Mouse (Mus musculus) hindbrain, embryonic 12.5 days (tissue): ENCODE measurements around the gene Cep19. TPM values are rescaled to one million over a fixed set of nuclear protein-coding genes. Genes with fewer than 3 reads are reported as not detected.
"Not testable (repeated sequence)": the region's sequence is repeated elsewhere in the genome, so short reads cannot be mapped to it uniquely, and the experiment has no call there.

Experiments used
- ATAC-seq: fragments of 200-750 bp; cut with Nextera tagmentation; 2 replicates; pipeline ENCODE4 v1.8.0; 2017; ENCODE audit warnings: moderate TSS enrichment; ENCODE audit not compliant: low FRiP score
- H3K27ac ChIP-seq: fragments of 300-500 bp; sonication (generic); 2 replicates; pipeline ENCODE4 v1.5.1; 2016; ENCODE audit warnings: mild to moderate bottlenecking
- H3K27me3 ChIP-seq: fragments of 300-500 bp; sonication (generic); 2 replicates; pipeline ENCODE4 v1.6.1; 2016; ENCODE audit warnings: mild to moderate bottlenecking
- H3K36me3 ChIP-seq: fragments of 300-500 bp; sonication (generic); 2 replicates; pipeline ENCODE4 v1.6.1; 2016; ENCODE audit warnings: mild to moderate bottlenecking
- H3K4me1 ChIP-seq: fragments of 300-500 bp; sonication (generic); 2 replicates; pipeline ENCODE4 v1.6.1; 2016
- H3K4me2 ChIP-seq: fragments of 300-500 bp; sonication (generic); replicated peaks from 2 replicates; pipeline ENCODE4 v1.6.1; 2016; ENCODE audit warnings: mild to moderate bottlenecking
- H3K4me3 ChIP-seq: fragments of 300-500 bp; sonication (generic); 2 replicates; pipeline ENCODE4 v1.5.1; 2016; ENCODE audit warnings: mild to moderate bottlenecking
- H3K9ac ChIP-seq: fragments of 300-500 bp; sonication (generic); 2 replicates; pipeline ENCODE4 v1.6.1; 2016; ENCODE audit warnings: mild to moderate bottlenecking, moderate library complexity
- H3K9me3 ChIP-seq: fragments of 300-500 bp; sonication (generic); replicated peaks from 2 replicates; pipeline ENCODE4 v1.6.1; 2016; ENCODE audit warnings: mild to moderate bottlenecking
- WGBS: fragments of 180-500 bp; shearing (Covaris S2); methylation state at CpG from one replicate; pipeline ENCODE4 v1.1.7; 2016; 5-methylcytosine and 5-hydroxymethylcytosine counted together
- polyA plus RNA-seq: library from polyadenylated mRNA; unstranded; fragments of >200 nt; fragmentation: Nextera tagmentation; extraction: Ambion mirVana; gene quantifications from 2 replicates; pipeline ENCODE4 v1.2.1, GENCODE M21; 2016

Cep19 gene
- polyA plus RNA-seq: 39.6 and 41.9 TPM in 2 replicates

DNA sequence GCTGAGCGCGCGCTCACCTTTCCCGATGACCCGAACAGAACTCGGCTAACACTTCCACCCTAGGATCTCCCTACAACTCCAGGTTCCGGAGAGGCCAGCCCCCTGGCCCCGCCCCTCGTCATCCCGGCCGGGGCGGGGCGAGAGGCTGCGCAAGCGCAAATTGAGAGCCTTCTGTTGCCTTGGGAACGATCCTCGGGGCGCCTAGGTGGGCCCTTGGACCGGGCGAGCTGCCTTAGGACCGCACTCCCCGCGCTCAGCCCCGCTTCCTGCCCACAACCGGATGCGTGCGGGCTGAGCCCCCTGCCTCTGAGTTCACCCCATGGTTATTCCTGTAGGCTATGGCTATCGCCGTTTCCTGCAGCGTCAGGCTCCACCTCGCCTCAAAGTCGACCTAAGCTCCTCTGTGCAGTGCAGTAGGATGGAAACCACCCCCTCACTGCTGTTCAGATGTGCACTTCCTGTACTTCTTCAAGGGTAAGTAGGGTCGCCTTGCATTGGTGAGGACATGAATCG, at the start of gene Cep19, which contains the start of gene Pigx:
Gene Cep19 (plus strand): TSS at position 163 of the 513 bp plus-strand sequence.
Gene Pigx (minus strand): TSS at position 103 of the 513 bp plus-strand sequence.
- Histone ChIP-seq H3K9me3 (no peaks in the 10 kb centered on the region), H3K4me1 (peaks cover 17% of the 10 kb centered on the region), H3K4me2 (peak within 1 kb of the TSS; percentile 73), H3K36me3 (peaks cover 26% of the 10 kb centered on the region), H3K4me3 (peak within 1 kb of the TSS; percentile 91), H3K9ac (peak within 1 kb of the TSS; percentile 86), H3K27ac (peak within 1 kb of the TSS; percentile 87), H3K27me3 (no peaks in the 10 kb centered on the region)
- WGBS: under 1% methylated on average over 34 of the region's 34 CpGs
- peak; percentile 98 for ATAC-seq

DNA sequence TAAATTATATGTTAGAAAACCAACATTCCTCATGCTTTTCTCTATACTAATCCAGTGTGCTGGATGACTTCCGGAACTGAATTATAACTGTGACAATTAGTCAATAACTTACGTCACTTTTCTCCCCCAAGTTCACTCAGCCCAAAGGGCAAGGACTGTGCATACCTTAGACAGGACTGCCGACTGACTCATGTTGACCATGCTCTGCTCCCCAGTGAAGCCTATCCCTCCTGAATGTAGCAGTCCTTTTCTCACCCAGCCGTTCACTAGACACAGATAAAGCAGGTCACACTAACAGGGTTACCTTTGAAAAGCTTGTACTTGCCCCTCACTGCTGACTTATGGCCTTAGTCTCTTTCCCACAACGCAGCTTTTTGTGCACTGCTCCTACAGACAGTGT, 40.8 kb upstream of the Cep19 start:
- H3K9ac ChIP-seq: no peak overlapping the region
- 79% methylated on average over 5 of the region's 5 CpGs for WGBS

DNA sequence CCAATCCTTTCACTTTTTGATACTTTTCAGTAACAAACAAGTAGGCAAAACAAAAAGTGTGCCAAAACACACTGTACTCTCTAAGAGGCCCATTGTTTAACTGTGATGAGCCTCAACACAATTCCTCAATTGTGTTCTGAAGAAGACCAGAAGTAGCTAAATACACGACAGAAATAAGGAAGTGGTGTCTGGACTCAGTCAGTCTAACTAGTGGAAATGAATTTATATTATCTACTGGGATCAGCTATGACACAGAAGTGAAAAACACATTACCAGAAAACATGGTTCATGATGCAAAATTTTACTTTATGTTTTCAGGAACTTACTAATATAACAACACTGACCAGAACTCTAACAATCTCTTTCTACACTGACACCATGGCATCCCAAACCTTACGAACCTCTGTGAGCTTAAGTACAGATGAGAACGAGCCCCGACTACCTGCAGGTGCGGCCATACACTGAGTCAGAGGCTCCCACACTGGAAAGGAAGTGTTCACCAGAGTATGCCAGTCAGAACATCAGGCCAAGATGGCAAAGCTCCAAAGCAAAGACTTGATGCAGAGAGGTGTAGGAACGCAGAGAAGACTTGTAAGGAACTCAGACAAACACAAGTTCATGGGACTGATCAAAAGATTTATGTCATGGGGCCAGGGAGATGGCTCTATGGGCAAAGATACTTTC, 39.6 kb upstream of the Cep19 start:
- Histone ChIP-seq H3K27ac (no peak overlapping the region), H3K9me3 (no peaks in the 10 kb centered on the region), H3K9ac (no peak overlapping the region), H3K4me3 (no peak overlapping the region), H3K27me3 (no peaks in the 10 kb centered on the region), H3K36me3 (no peaks in the 10 kb centered on the region), H3K4me2 (no peak overlapping the region), H3K4me1 (no peaks in the 10 kb centered on the region)
- WGBS: 82% methylated on average over 6 of the region's 6 CpGs
- no peak for ATAC-seq

More for the DNA sequence above, 40.8 kb upstream of the Cep19 start:
- Histone ChIP-seq H3K36me3 (no peaks in the 10 kb centered on the region), H3K27ac (no peak overlapping the region), H3K4me1 (no peaks in the 10 kb centered on the region), H3K4me3 (no peak overlapping the region), H3K9me3 (no peaks in the 10 kb centered on the region), H3K4me2 (no peak overlapping the region), H3K27me3 (no peaks in the 10 kb centered on the region)
- no peak for ATAC-seq

DNA sequence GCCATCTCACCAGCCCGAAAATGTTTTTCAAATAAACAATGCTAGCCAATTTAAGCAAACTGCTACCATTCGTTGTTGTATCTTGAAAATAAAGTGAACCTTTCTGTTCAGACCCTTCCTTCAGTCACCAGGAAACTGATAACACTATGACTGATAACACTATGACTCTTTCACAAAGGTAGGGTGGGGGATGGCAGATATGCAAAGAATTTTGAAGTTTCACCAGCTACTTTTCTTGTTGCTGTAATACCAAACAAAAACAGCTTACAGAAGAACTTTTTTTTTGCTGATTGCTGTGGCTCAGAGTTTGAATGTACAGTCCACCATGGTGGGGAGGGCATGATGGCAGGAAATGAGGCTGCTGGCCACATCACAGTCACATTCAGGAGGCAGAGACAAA, 37.4 kb upstream of the Cep19 start:
- H3K9ac ChIP-seq: no peak overlapping the region
- no peak for ATAC-seq
- WGBS: 93% methylated on average over 2 of the region's 2 CpGs

DNA sequence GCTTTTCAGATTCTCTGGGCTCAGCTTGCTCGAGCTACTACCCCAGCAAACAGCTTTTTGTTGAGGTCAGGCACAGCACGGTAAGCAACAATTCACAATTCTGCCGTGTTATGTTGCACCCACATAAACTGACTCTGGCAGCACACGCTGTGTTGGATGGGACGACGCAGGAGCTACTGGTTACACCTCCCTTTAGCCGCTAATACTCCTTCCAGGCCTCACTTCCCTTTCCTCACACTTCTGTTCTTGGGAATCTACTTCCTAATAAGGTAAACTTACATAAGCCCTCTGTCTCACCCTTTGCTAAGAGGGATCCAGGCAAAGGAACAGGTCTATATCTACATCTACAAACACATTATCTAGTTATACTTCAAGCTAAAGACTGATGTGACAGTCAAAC, 35.7 kb upstream of the Cep19 start:
- Histone ChIP-seq H3K27me3 (no peaks in the 10 kb centered on the region), H3K4me2 (no peak overlapping the region), H3K4me1 (no peaks in the 10 kb centered on the region; the same call in 1 of the 2 replicates), H3K36me3 (no peaks in the 10 kb centered on the region), H3K27ac (no peak overlapping the region), H3K4me3 (no peak overlapping the region), H3K9me3 (no peaks in the 10 kb centered on the region), H3K9ac (no peak overlapping the region)
- whole genome bisulfite sequencing: 92% methylated on average over 7 of the region's 7 CpGs
- ATAC-seq: no peak

More for the DNA sequence above, 37.4 kb upstream of the Cep19 start:
- Histone ChIP-seq H3K27ac (no peak overlapping the region), H3K36me3 (no peaks in the 10 kb centered on the region), H3K4me1 (no peaks in the 10 kb centered on the region; the same call in 1 of the 2 replicates), H3K9me3 (no peaks in the 10 kb centered on the region), H3K27me3 (no peaks in the 10 kb centered on the region), H3K4me3 (no peak overlapping the region), H3K4me2 (no peak overlapping the region)

DNA sequence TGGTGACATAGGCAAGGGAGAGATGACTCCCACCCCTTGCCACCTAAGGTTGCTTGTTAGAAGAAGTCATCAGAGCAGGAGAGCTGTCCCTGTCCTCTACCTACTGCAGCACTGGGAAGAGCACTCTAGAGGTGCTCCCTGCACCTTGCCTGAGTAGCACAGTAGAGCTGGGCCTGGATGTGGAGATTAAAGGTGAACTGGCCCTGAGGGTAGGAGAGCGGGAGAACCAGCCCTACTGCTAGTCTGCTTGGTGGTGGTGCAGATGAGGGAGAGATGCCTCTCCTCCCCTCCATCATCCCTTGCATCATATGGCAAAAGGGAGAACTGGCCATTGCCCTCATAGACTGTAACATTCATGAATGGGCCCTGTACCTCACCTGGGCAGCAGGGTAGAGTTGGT, 32.7 kb upstream of the Cep19 start:
- Histone ChIP-seq H3K9me3 (no peaks in the 10 kb centered on the region), H3K9ac (no peak overlapping the region), H3K4me1 (no peaks in the 10 kb centered on the region; the same call in 1 of the 2 replicates), H3K36me3 (no peaks in the 10 kb centered on the region), H3K4me2 (no peak overlapping the region), H3K27me3 (no peaks in the 10 kb centered on the region), H3K4me3 (no peak overlapping the region), H3K27ac (no peak overlapping the region)
- no peak for ATAC-seq
- WGBS: 95% methylated on average over 1 of the region's 1 CpGs

DNA sequence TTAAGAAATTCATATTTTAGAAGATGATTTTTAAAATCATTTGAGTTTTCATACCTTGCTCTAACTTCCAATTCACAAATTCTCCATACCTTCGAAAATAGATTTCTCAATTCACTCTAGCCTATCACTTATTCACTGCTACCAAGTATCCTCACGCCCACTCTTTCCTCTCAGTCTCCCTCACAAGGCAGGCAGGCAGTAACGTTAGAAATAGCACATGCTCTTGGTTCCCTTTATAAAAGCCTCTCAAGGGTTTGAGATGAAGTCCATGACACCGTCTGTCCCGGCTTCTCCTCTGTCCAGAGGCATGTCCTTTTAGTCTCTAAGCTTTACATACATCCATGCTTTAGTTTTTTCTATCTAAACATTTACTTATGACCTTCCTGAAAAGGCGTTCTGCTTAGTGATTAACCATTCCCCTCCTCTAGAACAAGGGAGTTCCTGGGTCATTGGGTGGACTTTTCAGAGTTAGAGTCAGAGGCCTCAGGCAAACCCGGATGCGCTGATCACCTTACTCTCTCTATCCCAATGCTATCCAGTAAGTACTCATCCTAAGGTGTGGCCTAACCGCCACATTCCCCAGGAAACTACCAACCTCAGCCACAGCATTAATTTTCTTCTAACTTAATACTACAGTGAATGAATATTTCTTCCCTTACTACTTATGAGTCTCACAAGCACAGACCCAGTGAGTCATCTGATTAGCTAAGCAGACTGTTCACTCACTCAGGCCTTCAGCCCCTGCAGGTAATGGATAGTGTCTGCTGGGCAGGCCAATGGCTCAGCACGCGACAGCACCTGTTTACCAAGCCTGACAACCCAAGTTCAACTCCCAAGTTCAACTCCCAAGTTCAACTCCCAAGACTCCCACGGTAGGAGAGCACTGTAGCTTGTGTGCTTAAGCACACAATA, 31.0 kb upstream of the Cep19 start:
- no peak overlapping the region for H3K4me3 ChIP-seq
- H3K4me2 ChIP-seq: no peak overlapping the region
- no peaks in the 10 kb centered on the region for H3K36me3 ChIP-seq
- H3K9ac ChIP-seq: no peak overlapping the region
- no peaks in the 10 kb centered on the region for H3K9me3 ChIP-seq
- H3K27me3 ChIP-seq: no peaks in the 10 kb centered on the region
- no peak for ATAC-seq
- no peak overlapping the region for H3K27ac ChIP-seq
- 87% methylated on average over 12 of the region's 12 CpGs for WGBS
- H3K4me1 ChIP-seq: no peaks in the 10 kb centered on the region; the same call in 1 of the 2 replicates

DNA sequence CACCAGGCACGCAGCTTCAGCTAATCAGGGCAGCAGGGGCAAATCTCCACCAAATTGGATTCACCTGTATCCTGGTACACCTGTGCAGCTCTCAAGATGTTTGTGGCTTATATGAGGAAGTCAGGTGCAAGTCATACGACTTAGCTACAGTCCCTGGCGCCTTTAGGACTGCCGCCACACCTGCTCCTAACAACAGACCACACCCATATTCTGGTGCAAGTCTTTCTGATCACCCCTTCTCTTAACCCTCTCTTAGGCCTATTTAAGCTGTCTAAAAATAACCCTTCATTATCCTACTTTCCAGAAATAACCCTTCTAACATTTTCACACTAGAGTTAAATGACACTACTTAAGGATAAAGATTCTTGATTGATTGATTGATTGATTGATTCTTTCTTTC, 29.5 kb upstream of the Cep19 start:
- WGBS: 72% methylated on average over 4 of the region's 4 CpGs
- H3K36me3 ChIP-seq: not testable (repeated sequence)

DNA sequence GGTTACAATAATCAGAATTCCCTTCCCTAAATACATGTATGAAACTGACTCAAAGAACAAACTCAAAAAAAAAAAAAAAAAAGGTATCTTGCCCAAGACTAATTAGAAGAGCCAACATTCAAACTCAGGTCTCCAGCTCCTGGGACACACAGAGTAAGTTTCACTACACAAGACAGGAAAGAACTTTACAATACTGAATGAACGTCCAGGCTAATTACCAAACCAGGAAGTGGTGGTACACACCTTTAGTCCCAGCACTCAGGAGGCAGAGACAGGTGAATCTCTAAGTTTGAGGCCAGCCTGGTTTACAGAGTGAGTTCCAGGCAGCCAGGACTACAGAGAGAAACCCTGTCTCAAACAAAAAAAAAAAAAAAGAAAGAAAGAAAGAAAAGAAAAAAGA, 23.8 kb upstream of the Cep19 start:
- Histone ChIP-seq H3K9ac (no peak overlapping the region), H3K27ac (no peak overlapping the region), H3K4me3 (no peak overlapping the region), H3K27me3 (no peaks in the 10 kb centered on the region), H3K9me3 (no peaks in the 10 kb centered on the region), H3K4me1 (peaks cover 15% of the 10 kb centered on the region), H3K36me3 (no peaks in the 10 kb centered on the region), H3K4me2 (no peak overlapping the region)
- 63% methylated on average over 1 of the region's 1 CpGs for whole genome bisulfite sequencing
- no peak for ATAC-seq

More for the DNA sequence above, 29.5 kb upstream of the Cep19 start:
- H3K27ac ChIP-seq, H3K4me1 ChIP-seq, H3K9ac ChIP-seq, ATAC-seq, H3K9me3 ChIP-seq, H3K4me2 ChIP-seq, H3K4me3 ChIP-seq, H3K27me3 ChIP-seq: not testable (repeated sequence)

DNA sequence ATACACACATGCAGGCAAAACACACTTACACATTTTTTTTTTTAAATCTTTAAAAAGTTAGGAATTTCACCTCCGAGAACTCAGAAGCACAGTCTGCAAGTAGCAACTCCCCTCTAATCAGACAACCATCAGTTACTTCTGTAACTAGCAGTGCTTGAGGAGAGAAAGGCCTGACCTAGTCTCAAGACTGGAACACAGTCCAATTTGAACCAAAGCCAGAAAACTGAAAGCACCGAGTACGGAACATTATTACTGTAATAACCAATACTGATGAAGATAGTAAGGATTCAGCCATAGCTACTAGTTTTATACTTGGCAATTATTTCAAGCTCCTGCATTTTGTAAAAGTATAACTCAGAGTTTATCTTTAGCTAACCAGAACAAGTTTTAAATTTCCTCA, 23.2 kb upstream of the Cep19 start:
- H3K9ac ChIP-seq: no peak overlapping the region
- no peak overlapping the region for H3K4me3 ChIP-seq
- H3K36me3 ChIP-seq: no peaks in the 10 kb centered on the region
- no peak overlapping the region for H3K27ac ChIP-seq
- H3K27me3 ChIP-seq: no peaks in the 10 kb centered on the region
- H3K4me1 ChIP-seq: peaks cover 15% of the 10 kb centered on the region
- H3K9me3 ChIP-seq: no peaks in the 10 kb centered on the region
- H3K4me2 ChIP-seq: no peak overlapping the region
- no peak for ATAC-seq
- 90% methylated on average over 3 of the region's 3 CpGs for WGBS

DNA sequence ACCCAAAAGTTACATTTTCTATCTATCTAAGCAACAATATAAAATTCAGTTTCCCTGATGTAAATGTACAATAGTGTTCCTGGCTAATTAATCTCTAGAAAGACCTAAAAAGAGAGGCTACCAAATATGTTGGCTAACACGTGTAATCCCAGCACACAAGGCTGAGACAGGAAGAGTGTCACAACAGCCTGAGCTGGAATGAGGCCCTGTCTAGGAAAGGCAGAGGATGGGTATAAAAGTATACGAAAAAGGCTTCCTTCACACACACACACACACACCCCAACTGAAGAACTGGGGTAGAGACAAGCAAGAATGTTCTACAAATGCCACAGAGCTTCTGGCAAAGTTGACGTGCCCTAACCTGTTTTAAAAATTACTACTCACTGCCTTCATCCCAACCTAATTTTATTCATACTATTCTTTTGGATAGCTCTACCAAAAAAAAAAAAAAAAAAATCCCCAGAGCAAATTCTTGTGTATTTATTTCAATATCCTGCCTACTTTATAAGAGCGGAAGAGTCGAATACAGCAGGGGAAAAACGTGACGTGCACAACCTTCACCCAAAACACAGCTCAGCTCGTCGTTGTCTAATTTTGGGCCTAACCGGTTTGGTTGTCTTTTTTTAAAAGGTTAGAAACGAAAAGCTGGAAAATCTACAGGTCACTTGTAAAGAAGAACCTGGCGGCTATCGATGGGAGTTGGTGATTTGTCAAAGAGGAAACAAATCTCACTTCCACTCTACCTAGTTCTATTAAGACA, 21.8 kb upstream of the Cep19 start:
- H3K9me3 ChIP-seq: no peaks in the 10 kb centered on the region
- peak overlapping the region; percentile 98 for H3K4me3 ChIP-seq
- H3K9ac ChIP-seq: peak overlapping the region; percentile 98
- no peaks in the 10 kb centered on the region for H3K27me3 ChIP-seq
- H3K27ac ChIP-seq: no peak overlapping the region
- peak overlapping the region; percentile 65 for H3K4me2 ChIP-seq
- H3K4me1 ChIP-seq: peaks cover 15% of the 10 kb centered on the region
- ATAC-seq: no peak
- peaks cover 5% of the 10 kb centered on the region; the same call in 1 of the 2 replicates for H3K36me3 ChIP-seq
- WGBS: 12% methylated on average over 13 of the region's 13 CpGs
